Mouse (Mus musculus) midbrain, embryonic 16.5 days (tissue): ENCODE results near the gene Zcchc8. TPM values are rescaled to one million over a fixed set of nuclear protein-coding genes. Genes with fewer than 3 reads are reported as not detected.

Experiments used
- ATAC-seq: fragments of 200-750 bp; cut with Nextera tagmentation; 2 replicates; pipeline ENCODE4 v1.8.0; 2017; ENCODE audit warnings: moderate TSS enrichment
- H3K27ac ChIP-seq: fragments of 300-500 bp; sonication (generic); 2 replicates; pipeline ENCODE4 v1.5.1; 2014; ENCODE audit warnings: mild to moderate bottlenecking, low read length, mixed read lengths
- H3K27me3 ChIP-seq: fragments of 300-500 bp; sonication (generic); 2 replicates; pipeline ENCODE4 v1.6.1; 2014; ENCODE audit warnings: low read depth, low read length, mixed read lengths; ENCODE audit not compliant: control insufficient read depth, insufficient read depth
- H3K36me3 ChIP-seq: fragments of 300-500 bp; sonication (generic); 2 replicates; pipeline ENCODE4 v1.6.1; 2014; ENCODE audit warnings: mild to moderate bottlenecking, low read length, moderate library complexity, mixed read lengths; ENCODE audit not compliant: control insufficient read depth, insufficient read depth
- H3K4me1 ChIP-seq: fragments of 300-500 bp; sonication (generic); 2 replicates; pipeline ENCODE4 v1.6.1; 2014; ENCODE audit warnings: mild to moderate bottlenecking, low read length, mixed read lengths; ENCODE audit not compliant: control insufficient read depth, insufficient read depth
- H3K4me2 ChIP-seq: fragments of 300-500 bp; sonication (generic); 2 replicates; pipeline ENCODE4 v1.6.1; 2014; ENCODE audit warnings: mild to moderate bottlenecking, low read length, mixed read lengths
- H3K4me3 ChIP-seq: fragments of 300-500 bp; sonication (generic); 2 replicates; pipeline ENCODE4 v1.5.1; 2014; ENCODE audit warnings: low read depth, mild to moderate bottlenecking, low read length, moderate library complexity, mixed read lengths
- H3K9ac ChIP-seq: fragments of 300-500 bp; sonication (generic); 2 replicates; pipeline ENCODE4 v1.6.1; 2014; ENCODE audit warnings: low read depth, low read length, mixed read lengths
- H3K9me3 ChIP-seq: fragments of 300-500 bp; sonication (generic); replicated peaks from 2 replicates; pipeline ENCODE4 v1.6.1; 2014; ENCODE audit warnings: mild to moderate bottlenecking, low read length, mixed read lengths; ENCODE audit not compliant: control insufficient read depth, poor library complexity, severe bottlenecking
- WGBS: fragments of 180-500 bp; shearing (Covaris S2); extraction: QIAGEN DNeasy Blood & Tissue Kit; methylation state at CpG from one replicate; pipeline ENCODE4 v1.1.7; 2014; 5-methylcytosine and 5-hydroxymethylcytosine counted together
- polyA plus RNA-seq: library from polyadenylated mRNA; unstranded; fragments of >200 nt; fragmentation: Nextera tagmentation; extraction: Ambion mirVana; gene quantifications from 2 replicates; pipeline ENCODE4 v1.2.1, GENCODE M21; 2015

Zcchc8 gene
- polyA plus RNA-seq, 1 experiment from 2014 or later = 76.7 TPM

- Histone ChIP-seq H3K4me2 (no peak overlapping the region), H3K4me3 (no peak overlapping the region), H3K9ac (no peak overlapping the region), H3K9me3 (no peaks in the 10 kb centered on the region), H3K4me1 (no peaks in the 10 kb centered on the region), H3K27ac (no peak overlapping the region), H3K36me3 (no peaks in the 10 kb centered on the region), H3K27me3 (no peaks in the 10 kb centered on the region)
- ATAC-seq = no peak
- 83% methylated on average over 6 of the region's 6 CpGs for WGBS
Observed at GRCm38 (mm10) chr5:123694468-123694867, 26.4 kb downstream of the Zcchc8 start.

- Histone ChIP-seq H3K27me3 (no peaks in the 10 kb centered on the region), H3K36me3 (no peaks in the 10 kb centered on the region), H3K4me2 (peak within 1 kb of the TSS; percentile 57), H3K4me3 (peak within 1 kb of the TSS; percentile 92), H3K27ac (peak within 1 kb of the TSS; percentile 98), H3K9ac (peak within 1 kb of the TSS; percentile 96), H3K4me1 (peaks cover 26% of the 10 kb centered on the region), H3K9me3 (no peaks in the 10 kb centered on the region)
- ATAC-seq = peak; percentile 87
- under 1% methylated on average over 36 of the region's 64 CpGs for WGBS
Observed at GRCm38 (mm10) chr5:123684221-123685144, 36.4 kb downstream of the Zcchc8 start, which contains the start of gene Clip1. TSS of gene Clip1 (minus strand) at chr5:123684618.

- under 1% methylated on average over 77 of the region's 92 CpGs for WGBS
- peaks cover 29% of the 10 kb centered on the region for H3K4me1 ChIP-seq
- ATAC-seq = peak; percentile 80
Observed at GRCm38 (mm10) chr5:123683377-123684220, 37.3 kb downstream of the Zcchc8 start.

GRCm38 (mm10) chr5:123683043-123683376, 37.9 kb downstream of the Zcchc8 start:
- Histone ChIP-seq H3K27ac (peak overlapping the region; percentile 98), H3K9me3 (no peaks in the 10 kb centered on the region), H3K4me2 (peak overlapping the region; percentile 57), H3K4me1 (peaks cover 29% of the 10 kb centered on the region), H3K9ac (peak overlapping the region; percentile 96), H3K27me3 (no peaks in the 10 kb centered on the region), H3K36me3 (no peaks in the 10 kb centered on the region), H3K4me3 (peak overlapping the region; percentile 92)
- peak; percentile 57 for ATAC-seq
- WGBS = 4% methylated on average over 6 of the region's 6 CpGs

More at GRCm38 (mm10) chr5:123683377-123684220, 37.3 kb downstream of the Zcchc8 start:
- Histone ChIP-seq H3K4me3 (peak overlapping the region; percentile 92), H3K36me3 (no peaks in the 10 kb centered on the region), H3K9me3 (no peaks in the 10 kb centered on the region), H3K27ac (peak overlapping the region; percentile 98), H3K9ac (peak overlapping the region; percentile 96), H3K4me2 (peak overlapping the region; percentile 57), H3K27me3 (no peaks in the 10 kb centered on the region)

- peaks cover 29% of the 10 kb centered on the region for H3K4me1 ChIP-seq
- H3K27ac ChIP-seq = peak overlapping the region; percentile 0; the same call in 1 of the 2 replicates
- no peaks in the 10 kb centered on the region for H3K9me3 ChIP-seq
- 38% methylated on average over 4 of the region's 4 CpGs for WGBS
- peak overlapping the region; percentile 57 for H3K4me2 ChIP-seq
- no peaks in the 10 kb centered on the region for H3K36me3 ChIP-seq
- H3K4me3 ChIP-seq = peak overlapping the region; percentile 92
- no peaks in the 10 kb centered on the region for H3K27me3 ChIP-seq
- ATAC-seq = no peak
- H3K9ac ChIP-seq = peak overlapping the region; percentile 96
Observed at GRCm38 (mm10) chr5:123682372-123682771, 38.5 kb downstream of the Zcchc8 start.

- Histone ChIP-seq H3K9me3 (no peaks in the 10 kb centered on the region), H3K4me3 (no peak overlapping the region), H3K4me1 (peaks cover 32% of the 10 kb centered on the region), H3K27ac (no peak overlapping the region), H3K9ac (no peak overlapping the region), H3K36me3 (no peaks in the 10 kb centered on the region), H3K27me3 (no peaks in the 10 kb centered on the region), H3K4me2 (no peak overlapping the region)
- no peak for ATAC-seq
- WGBS = 33% methylated on average over 5 of the region's 5 CpGs
Observed at GRCm38 (mm10) chr5:123679546-123680263, 41.2 kb downstream of the Zcchc8 start.

- no peak overlapping the region for H3K27ac ChIP-seq
- H3K4me3 ChIP-seq = no peak overlapping the region
- no peak overlapping the region for H3K4me2 ChIP-seq
- H3K27me3 ChIP-seq = no peaks in the 10 kb centered on the region
- peaks cover 32% of the 10 kb centered on the region for H3K4me1 ChIP-seq
- no peak for ATAC-seq
- H3K36me3 ChIP-seq = no peaks in the 10 kb centered on the region
- 64% methylated on average over 3 of the region's 3 CpGs for WGBS
- H3K9ac ChIP-seq = no peak overlapping the region
- H3K9me3 ChIP-seq = no peaks in the 10 kb centered on the region
Observed at GRCm38 (mm10) chr5:123679106-123679505, 41.8 kb downstream of the Zcchc8 start.

GRCm38 (mm10) chr5:123675717-123676116, 45.2 kb downstream of the Zcchc8 start:
- H3K27ac ChIP-seq = no peak overlapping the region
- WGBS = 91% methylated on average over 9 of the region's 9 CpGs
- H3K27me3 ChIP-seq = no peaks in the 10 kb centered on the region
- H3K9ac ChIP-seq = no peak overlapping the region
- ATAC-seq = no peak
- no peak overlapping the region for H3K4me2 ChIP-seq
- H3K4me1 ChIP-seq = peaks cover 16% of the 10 kb centered on the region
- no peak overlapping the region for H3K4me3 ChIP-seq
- no peaks in the 10 kb centered on the region for H3K36me3 ChIP-seq
- no peaks in the 10 kb centered on the region for H3K9me3 ChIP-seq
